Mouse (Mus musculus) hindbrain, postnatal 0 days (tissue): ENCODE measurements around the gene Synpo2. TPM values are rescaled to one million over a fixed set of nuclear protein-coding genes. Genes with fewer than 3 reads are reported as not detected.

Experiments used
- ATAC-seq: fragments of 200-750 bp; cut with Nextera tagmentation; 2 replicates; pipeline ENCODE4 v1.8.0; 2017; ENCODE audit warnings: mild to moderate bottlenecking, moderate TSS enrichment, moderate library complexity
- DNase-seq: peaks from one replicate; pipeline ENCODE4 v3.0.0-alpha.2; 2015; ENCODE audit warnings: low spot score
- H3K27ac ChIP-seq: fragments of 300-500 bp; sonication (generic); 2 replicates; pipeline ENCODE4 v1.5.1; 2014; ENCODE audit warnings: mild to moderate bottlenecking
- H3K27me3 ChIP-seq: fragments of 300-500 bp; sonication (generic); 2 replicates; pipeline ENCODE4 v1.6.1; 2014; ENCODE audit warnings: low read length, mixed read lengths; ENCODE audit not compliant: insufficient read depth
- H3K36me3 ChIP-seq: fragments of 300-500 bp; sonication (generic); 2 replicates; pipeline ENCODE4 v1.6.1; 2014; ENCODE audit warnings: low read length, mixed read lengths; ENCODE audit not compliant: insufficient read depth
- H3K4me1 ChIP-seq: fragments of 300-500 bp; sonication (generic); 2 replicates; pipeline ENCODE4 v1.6.1; 2014; ENCODE audit warnings: antibody characterized with exemption, low read length, mixed read lengths; ENCODE audit not compliant: insufficient read depth
- H3K4me2 ChIP-seq: fragments of 300-500 bp; sonication (generic); 2 replicates; pipeline ENCODE4 v1.6.1; 2014; ENCODE audit warnings: low read depth, mild to moderate bottlenecking, low read length, moderate library complexity, mixed read lengths
- H3K4me3 ChIP-seq: fragments of 300-500 bp; sonication (generic); 2 replicates; pipeline ENCODE4 v1.5.1; 2014; ENCODE audit warnings: low read length
- H3K9ac ChIP-seq: fragments of 300-500 bp; sonication (generic); replicated peaks from 2 replicates; pipeline ENCODE4 v1.6.1; 2014; ENCODE audit warnings: mild to moderate bottlenecking, low read length, moderate library complexity, mixed read lengths
- H3K9me3 ChIP-seq: fragments of 300-500 bp; sonication (generic); 2 replicates; pipeline ENCODE4 v1.6.1; 2016; ENCODE audit warnings: low read length, mixed read lengths
- CTCF ChIP-seq: IDR thresholded peaks from 2 replicates; pipeline ENCODE4 v1.5.1; 2016; ENCODE audit warnings: antibody characterized with exemption, control low read depth, low read depth
- WGBS: fragments of 180-500 bp; shearing (Covaris S2); extraction: QIAGEN DNeasy Blood & Tissue Kit; methylation state at CpG from one replicate; pipeline ENCODE4 v1.1.7; 2014; 5-methylcytosine and 5-hydroxymethylcytosine counted together
- polyA plus RNA-seq: library from polyadenylated mRNA; unstranded; fragments of >200 nt; fragmentation: Nextera tagmentation; extraction: Ambion mirVana; gene quantifications from 2 replicates; pipeline ENCODE4 v1.2.1, GENCODE M21; 2015
- total RNA-seq: library from RNA; depleted of rRNA; stranded (reverse); fragments of >200 nt; gene quantifications from 2 replicates; pipeline ENCODE4 v1.2.3, GENCODE M21; 2014

Synpo2 gene
- total and polyA plus RNA-seq, 2 experiments from 2014 or later: 1.2 TPM

DNA sequence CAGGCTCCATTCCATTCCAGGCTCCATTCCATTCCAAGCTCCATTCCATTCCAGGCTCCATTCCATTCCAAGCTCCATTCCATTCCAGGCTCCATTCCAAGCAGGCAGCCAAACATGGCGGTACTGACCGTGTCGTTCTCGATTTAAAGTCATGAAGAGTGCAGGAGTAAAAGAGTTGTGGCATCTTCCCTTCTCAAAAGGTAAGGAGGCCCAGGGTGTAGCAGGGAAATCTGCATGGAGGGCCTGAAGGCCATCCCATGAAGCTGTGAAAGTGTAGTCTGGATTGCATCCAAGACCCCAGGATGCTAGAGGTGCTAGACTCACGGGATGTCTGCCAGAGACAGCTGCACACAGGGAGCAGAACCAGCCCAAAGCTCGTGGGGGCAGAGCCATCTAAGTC, 28.8 kb upstream of the Synpo2 start:
- peak; percentile 32 for DNase-seq
- ATAC-seq: no peak

DNA sequence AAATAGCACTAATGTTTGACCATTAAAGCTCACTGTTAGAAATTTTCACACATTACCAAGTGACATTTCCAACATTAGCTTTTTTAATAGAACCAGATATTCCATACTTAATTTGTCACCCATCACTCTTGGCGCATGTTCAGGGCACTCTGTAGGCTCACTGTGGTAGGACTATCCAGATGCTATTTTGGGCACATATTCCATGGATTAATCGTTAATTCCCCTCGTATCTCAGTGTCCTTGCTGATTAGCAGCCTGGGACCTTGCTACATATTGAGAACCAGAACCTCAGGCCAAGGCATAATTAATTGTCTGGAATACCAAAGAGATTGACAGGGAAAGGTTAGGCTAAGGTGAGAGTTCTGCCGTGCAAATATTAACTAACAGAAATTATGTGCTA, 22.8 kb upstream of the Synpo2 start:
- no peaks in the 10 kb centered on the region for H3K36me3 ChIP-seq
- WGBS: 60% methylated on average over 4 of the region's 4 CpGs
- H3K4me2 ChIP-seq: no peak overlapping the region
- no peak overlapping the region for H3K4me3 ChIP-seq
- no peak for DNase-seq
- no peaks in the 10 kb centered on the region for H3K4me1 ChIP-seq
- H3K9me3 ChIP-seq: no peaks in the 10 kb centered on the region
- H3K27me3 ChIP-seq: no peaks in the 10 kb centered on the region
- no peak overlapping the region for H3K27ac ChIP-seq
- no peak overlapping the region for H3K9ac ChIP-seq
- no peak for ATAC-seq
- no peak for TF ChIP-seq CTCF

More for the DNA sequence above, 28.8 kb upstream of the Synpo2 start:
- no peak for TF ChIP-seq CTCF
- H3K27ac ChIP-seq: no peak overlapping the region
- H3K27me3 ChIP-seq: 0 out of 2 replicates have a peak, but pooled peaks cover 2% of the 10 kb centered on the region
- H3K4me3 ChIP-seq: peak overlapping the region; percentile 27
- H3K9me3 ChIP-seq: no peaks in the 10 kb centered on the region
- 47% methylated on average over 6 of the region's 6 CpGs for WGBS
- no peak overlapping the region for H3K9ac ChIP-seq
- no peaks in the 10 kb centered on the region for H3K36me3 ChIP-seq
- no peaks in the 10 kb centered on the region for H3K4me1 ChIP-seq
- H3K4me2 ChIP-seq: peak overlapping the region; percentile 40

DNA sequence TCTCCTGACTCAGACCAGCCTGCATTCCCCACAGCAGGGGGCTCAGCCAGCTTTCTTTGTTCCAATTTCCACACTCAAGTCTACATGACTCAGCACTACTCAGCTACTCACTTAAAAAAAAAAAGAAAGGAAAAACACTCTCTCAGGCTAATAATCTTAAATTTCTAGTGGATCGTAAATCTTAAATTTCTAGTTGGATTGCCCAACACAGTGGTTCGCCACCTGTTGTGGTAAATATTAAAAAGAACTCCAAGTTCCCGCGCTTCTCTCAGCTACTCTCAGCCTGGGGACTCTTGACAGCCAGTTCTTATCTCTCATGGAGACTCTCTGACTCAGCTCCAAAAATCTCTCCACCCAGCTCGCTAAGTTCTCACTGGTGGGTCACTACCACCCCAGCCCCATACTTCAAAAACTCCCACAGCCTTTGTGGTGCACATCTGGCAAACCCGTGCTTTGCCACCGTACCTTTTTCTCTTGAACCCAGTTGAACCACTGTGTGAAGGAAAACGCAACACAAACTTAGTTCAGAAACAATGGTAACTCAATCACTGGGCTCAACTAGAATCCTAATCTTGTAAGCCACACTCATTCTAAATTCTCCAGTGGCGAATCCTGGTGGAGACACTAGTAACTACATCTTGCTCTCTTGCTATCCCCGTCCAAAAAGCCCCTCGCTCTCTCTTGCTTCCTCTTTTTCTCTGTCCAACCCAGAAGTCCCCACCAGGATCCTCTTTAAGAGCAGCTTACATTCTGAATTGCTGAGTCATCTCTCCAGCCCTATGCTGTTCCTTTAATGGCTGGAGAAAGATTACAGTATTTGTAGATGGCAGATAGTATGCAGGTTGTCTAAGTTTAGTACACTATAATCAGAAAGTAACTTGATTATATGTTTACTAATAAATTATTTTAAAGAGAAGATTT, 20.5 kb upstream of the Synpo2 start:
- H3K36me3 ChIP-seq: no peaks in the 10 kb centered on the region
- TF ChIP-seq CTCF: no peak
- H3K9ac ChIP-seq: no peak overlapping the region
- 82% methylated on average over 11 of the region's 11 CpGs for WGBS
- H3K27me3 ChIP-seq: no peaks in the 10 kb centered on the region
- no peak overlapping the region for H3K27ac ChIP-seq
- DNase-seq: no peak
- H3K4me3 ChIP-seq: no peak overlapping the region
- H3K4me1 ChIP-seq: no peaks in the 10 kb centered on the region
- no peak for ATAC-seq
- no peaks in the 10 kb centered on the region for H3K9me3 ChIP-seq
- H3K4me2 ChIP-seq: no peak overlapping the region

DNA sequence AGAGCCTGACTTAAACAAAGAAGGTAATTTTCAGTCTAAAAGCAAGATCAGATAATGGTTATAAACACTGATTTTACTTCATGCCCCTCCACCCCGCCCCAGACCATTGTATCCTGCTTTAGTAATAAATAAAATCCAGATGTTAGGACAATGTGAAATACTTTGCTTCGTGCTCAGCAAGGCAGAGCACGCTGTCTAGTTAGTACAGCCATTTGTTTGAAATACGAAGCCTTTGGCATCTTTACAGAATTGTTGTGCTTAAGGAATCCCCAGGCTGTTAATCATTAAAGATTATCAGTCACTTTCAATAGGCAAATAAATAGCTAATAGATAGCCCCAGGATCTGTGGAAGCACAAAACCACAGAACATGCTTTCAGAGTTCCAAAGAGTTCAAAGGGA, 9.7 kb upstream of the Synpo2 start:
- no peak for ATAC-seq
- 63% methylated on average over 4 of the region's 4 CpGs for WGBS
- no peak overlapping the region for H3K4me3 ChIP-seq

DNA sequence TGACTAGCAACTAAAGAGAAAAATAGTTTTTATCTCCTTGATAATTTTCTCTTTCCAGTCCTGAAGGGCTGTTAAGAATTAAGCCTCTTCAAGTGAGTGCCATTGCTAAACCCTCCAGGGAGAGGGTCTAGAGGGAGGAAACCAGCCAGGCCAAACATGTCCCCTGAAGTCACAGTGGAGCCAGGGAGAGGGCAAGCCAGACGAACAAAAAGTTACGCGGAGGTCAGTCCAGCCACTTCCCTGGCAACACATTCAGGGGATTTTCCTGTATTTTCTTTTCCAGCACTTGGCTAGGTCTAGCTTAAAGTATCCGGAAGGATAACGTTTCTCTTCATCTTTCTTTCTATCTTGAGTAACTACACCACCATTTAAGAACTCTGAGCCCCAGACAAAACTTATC, 8.4 kb upstream of the Synpo2 start:
- WGBS: 64% methylated on average over 5 of the region's 5 CpGs
- Histone ChIP-seq H3K9ac (no peak overlapping the region), H3K27me3 (no peaks in the 10 kb centered on the region), H3K36me3 (no peaks in the 10 kb centered on the region), H3K27ac (no peak overlapping the region), H3K9me3 (no peaks in the 10 kb centered on the region), H3K4me2 (no peak overlapping the region), H3K4me3 (no peak overlapping the region), H3K4me1 (no peaks in the 10 kb centered on the region)
- no peak for ATAC-seq
- TF ChIP-seq CTCF: no peak
- no peak for DNase-seq

More for the DNA sequence above, 9.7 kb upstream of the Synpo2 start:
- H3K9ac ChIP-seq: no peak overlapping the region
- no peaks in the 10 kb centered on the region for H3K4me1 ChIP-seq
- no peak overlapping the region for H3K4me2 ChIP-seq
- H3K9me3 ChIP-seq: no peaks in the 10 kb centered on the region
- H3K36me3 ChIP-seq: no peaks in the 10 kb centered on the region
- no peaks in the 10 kb centered on the region for H3K27me3 ChIP-seq
- no peak for DNase-seq
- no peak overlapping the region for H3K27ac ChIP-seq
- no peak for TF ChIP-seq CTCF

DNA sequence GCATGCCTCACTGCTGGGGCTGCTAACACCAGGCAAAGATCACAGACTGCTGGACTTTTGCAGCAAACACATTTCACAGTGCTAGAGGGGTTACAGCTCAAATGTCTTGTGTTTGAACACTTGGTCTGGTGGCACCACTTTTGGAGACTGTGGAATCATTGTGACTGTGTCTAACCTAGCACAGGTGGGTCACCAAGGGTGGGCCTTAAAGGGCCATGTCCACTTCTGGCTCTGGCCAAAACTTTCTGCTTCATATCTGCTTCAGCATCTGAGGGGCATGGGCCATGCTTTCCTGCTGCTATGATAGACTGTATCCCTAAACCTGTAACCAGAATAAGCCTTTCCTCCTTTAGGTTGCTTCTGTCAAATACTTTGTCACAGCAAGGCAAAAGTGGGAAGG, 1.5 kb upstream of the Synpo2 start:
- no peak overlapping the region for H3K27ac ChIP-seq
- DNase-seq (no peak), ATAC-seq (no peak)
- H3K4me1 ChIP-seq: 0 out of 2 replicates have a peak, but pooled peaks cover 3% of the 10 kb centered on the region
- H3K9ac ChIP-seq: no peak overlapping the region
- no peaks in the 10 kb centered on the region for H3K36me3 ChIP-seq
- no peak overlapping the region for H3K4me2 ChIP-seq
- no peaks in the 10 kb centered on the region for H3K27me3 ChIP-seq
- no peak overlapping the region for H3K4me3 ChIP-seq
- no peak for TF ChIP-seq CTCF
- H3K9me3 ChIP-seq: no peaks in the 10 kb centered on the region

DNA sequence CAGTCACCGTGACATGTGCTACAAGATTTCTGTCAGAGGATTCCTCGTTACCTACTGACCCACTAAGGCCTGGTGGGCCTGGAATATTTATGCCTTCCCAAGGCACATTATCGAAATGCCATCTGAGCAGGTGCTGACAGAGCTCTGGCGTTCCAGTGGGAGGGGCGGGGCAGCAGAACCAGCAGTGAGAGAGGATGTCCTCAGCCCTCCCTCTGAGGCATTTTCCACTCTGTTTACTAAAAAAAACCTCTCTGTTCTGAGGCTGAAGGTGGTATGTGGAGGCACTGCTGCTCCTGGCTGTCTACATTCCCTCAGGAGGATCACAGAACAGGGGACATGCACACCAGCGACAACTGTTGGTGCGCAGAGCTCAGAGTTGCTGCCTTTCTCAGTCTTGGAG, 1.1 kb upstream of the Synpo2 start:
- no peak for DNase-seq
- 35% methylated on average over 7 of the region's 7 CpGs for WGBS
- no peak overlapping the region for H3K4me2 ChIP-seq
- TF ChIP-seq CTCF: no peak
- H3K9ac ChIP-seq: no peak overlapping the region
- no peaks in the 10 kb centered on the region for H3K27me3 ChIP-seq
- H3K9me3 ChIP-seq: no peaks in the 10 kb centered on the region
- ATAC-seq: no peak
- no peaks in the 10 kb centered on the region for H3K36me3 ChIP-seq
- H3K4me3 ChIP-seq: no peak overlapping the region
- H3K4me1 ChIP-seq: 0 out of 2 replicates have a peak, but pooled peaks cover 3% of the 10 kb centered on the region
- no peak overlapping the region for H3K27ac ChIP-seq
